Comparison of ENCODE assay signal across 8 mouse cellular contexts in the genomic region with DNA sequence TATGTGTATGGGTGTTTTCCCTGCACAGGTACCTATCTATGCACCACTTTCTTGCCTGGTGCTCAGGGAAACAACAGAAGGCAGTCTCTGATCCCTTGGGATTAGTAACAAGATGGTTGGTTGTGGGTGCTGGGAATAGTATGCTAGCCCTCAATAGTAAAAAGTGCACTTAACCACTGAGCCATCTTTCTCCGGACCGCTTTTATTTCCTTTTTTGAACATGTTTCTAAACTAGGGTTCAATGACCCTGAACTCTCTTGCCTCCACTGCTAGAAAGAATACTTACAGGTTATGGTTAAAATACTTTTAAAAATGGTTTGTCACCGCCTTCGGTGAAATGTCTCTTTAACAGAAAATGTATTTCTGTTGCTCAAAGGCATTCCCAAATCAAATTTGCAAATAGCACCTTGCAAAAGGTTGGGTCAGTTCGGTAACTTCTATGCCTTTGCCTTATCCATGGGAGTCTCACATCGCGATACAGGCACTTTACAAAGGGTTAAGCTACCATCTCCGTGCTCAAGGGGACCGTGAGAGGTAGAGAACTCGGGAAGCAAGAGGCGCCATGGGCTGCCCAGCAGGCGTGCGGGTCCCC. TPM values are rescaled to one million over a fixed set of nuclear protein-coding genes. Genes with fewer than 3 reads are reported as not detected.
DNase-seq lines count a peak whose midpoint lies in the region; ATAC-seq and TF ChIP-seq lines count a peak whose summit lies in the region.

No protein-coding gene starts in this region.

- 8% methylated on average over 13 of the region's 13 CpGs for WGBS in lung, postnatal 0 days
- 8% methylated on average over 13 of the region's 13 CpGs for WGBS in intestine, postnatal 0 days
- 7% methylated on average over 13 of the region's 13 CpGs for WGBS in olfactory bulb, adult 2 months

- H3K27me3 ChIP-seq in lung, postnatal 0 days (replicated peaks; ENCODE audit: insufficient read depth, low read length) = no peaks in the 10 kb centered on the region
- no peaks in the 10 kb centered on the region for H3K27me3 ChIP-seq in intestine, postnatal 0 days (replicated peaks; ENCODE audit: control insufficient read depth, insufficient read depth, low read length)

- TF ChIP-seq CTCF in lung, postnatal 0 days (IDR thresholded peaks at IDR 0.05) = no peak
- no peak; the same call in 1 of the 2 replicates for TF ChIP-seq CTCF in intestine, postnatal 0 days (IDR thresholded peaks at IDR 0.05; ENCODE audit: low read depth)
- TF ChIP-seq CTCF in olfactory bulb, adult 2 months (IDR thresholded peaks at IDR 0.05; ENCODE audit: insufficient read depth, low read depth, low read length) = no peak

- TF ChIP-seq EP300 in lung, postnatal 0 days (IDR thresholded peaks at IDR 0.05) = 0 out of 2 replicates have a peak, but pooled peaks have one; percentile 39

- DNase-seq in lung, postnatal 0 days (ENCODE audit: low spot score) = no peak
- DNase-seq in lung, postnatal 4 days = no peak
- DNase-seq in retina, embryonic 14.5 days (ENCODE audit: low spot score) = no peak
- DNase-seq in gastrocnemius, adult 18-20 months (ENCODE audit: low spot score) = no peak
- DNase-seq in layer of hippocampus, postnatal 25 days (ENCODE audit: extremely low spot score in 1 of 2, low spot score in 1 of 2) = no peak

- peak overlapping the region; percentile 53 for H3K4me3 ChIP-seq in lung, postnatal 0 days (ENCODE audit: low read depth, low read length)
- peak overlapping the region; percentile 47 for H3K4me3 ChIP-seq in intestine, postnatal 0 days (ENCODE audit: low read depth, low read length)
- peak overlapping the region; percentile 89 for H3K4me3 ChIP-seq in olfactory bulb, adult 2 months (ENCODE audit: insufficient read depth, low read depth, low read length)

- H3K4me2 ChIP-seq in lung, postnatal 0 days (replicated peaks; ENCODE audit: low read depth, low read length) = peak overlapping the region; percentile 71
- H3K4me2 ChIP-seq in intestine, postnatal 0 days (replicated peaks; ENCODE audit: low read depth) = peak overlapping the region; percentile 67

- peak overlapping the region; percentile 54 for H3K9ac ChIP-seq in lung, postnatal 0 days (replicated peaks; ENCODE audit: low read depth)
- peak overlapping the region; percentile 35 for H3K9ac ChIP-seq in intestine, postnatal 0 days (ENCODE audit: low read depth, low read length)

- peaks cover 22% of the 10 kb centered on the region; the same call in 1 of the 2 replicates for H3K4me1 ChIP-seq in lung, postnatal 0 days (ENCODE audit: insufficient read depth, low read depth, low read length)
- peaks cover 12% of the 10 kb centered on the region for H3K4me1 ChIP-seq in intestine, postnatal 0 days (replicated peaks; ENCODE audit: control insufficient read depth, insufficient read depth, low read length)
- H3K4me1 ChIP-seq in olfactory bulb, adult 2 months (ENCODE audit: control insufficient read depth, insufficient read depth, low read length) = peaks cover 6% of the 10 kb centered on the region

- no peaks in the 10 kb centered on the region for H3K36me3 ChIP-seq in lung, postnatal 0 days (ENCODE audit: insufficient read depth, low read length)
- no peaks in the 10 kb centered on the region for H3K36me3 ChIP-seq in intestine, postnatal 0 days (ENCODE audit: control insufficient read depth, insufficient read depth)

- peak overlapping the region; percentile 96 for H3K27ac ChIP-seq in lung, postnatal 0 days (ENCODE audit: low read length)
- H3K27ac ChIP-seq in intestine, postnatal 0 days (ENCODE audit: low read depth, low read length) = peak overlapping the region; percentile 88
- peak overlapping the region; percentile 100 for H3K27ac ChIP-seq in olfactory bulb, adult 2 months (ENCODE audit: insufficient read depth, low read depth, low read length)

- no peak for ATAC-seq in lung, postnatal 0 days
- 0 out of 2 replicates have a peak, but pooled peaks have one; percentile 2 for ATAC-seq in erythroblast, adult 5-6 weeks (replicated peaks; ENCODE audit: low FRiP score, poor library complexity, severe bottlenecking)
- ATAC-seq in intestine, postnatal 0 days = no peak; the same call in 1 of the 2 replicates

- TF ChIP-seq POLR2A in olfactory bulb, adult 2 months (IDR thresholded peaks at IDR 0.05; ENCODE audit: insufficient read depth, low read depth, low read length) = no peak

- H3K9me3 ChIP-seq in lung, postnatal 0 days (ENCODE audit: low read length) = no peaks in the 10 kb centered on the region
- no peaks in the 10 kb centered on the region for H3K9me3 ChIP-seq in intestine, postnatal 0 days (ENCODE audit: control insufficient read depth)

RNA-seq across cellular contexts. Expression of a gene that starts 39.7 kb away (rescaled TPM):
- 1,264 and 1,361 TPM in 2 replicates for polyA plus RNA-seq in lung, postnatal 0 days (2015; fragmentation: Nextera tagmentation; extraction: Ambion mirVana)
- total RNA-seq in erythroblast, adult 5-6 weeks (2015; ENCODE audit: low replicate concordance) = 1,027 and 1,158 TPM in 2 replicates
- 910 and 1,101 TPM in 2 replicates for total RNA-seq in erythroblast, adult 5-6 weeks (2017; ENCODE audit: low replicate concordance)
- 1,008 and 1,098 TPM in 2 replicates for polyA plus RNA-seq in intestine, postnatal 0 days (2015; fragmentation: Nextera tagmentation; extraction: Ambion mirVana)
- polyA plus RNA-seq in olfactory bulb, adult 2 months (2012; ENCODE audit: insufficient read depth, insufficient read length, low replicate concordance, missing spikeins) = 1,950 and 2,456 TPM in 2 replicates
- 10 to 100 TPM; 64.2 to 99.0 TPM for total RNA-seq in gastrocnemius, adult 18-20 months (2021)
- total RNA-seq in layer of hippocampus, postnatal 25 days (2021) = 100 to 1,000 TPM; 508 to 527 TPM

Comparison
In these comparisons a context has a peak if more than half of its experiments do, and no peak if none do; other contexts are left out.
1. RNA of a gene that starts 39.7 kb away (total RNA-seq): 910 to 1,158 TPM in erythroblast, adult 5-6 weeks and 508 to 527 TPM in layer of hippocampus, postnatal 25 days; 64.2 to 99.0 TPM in gastrocnemius, adult 18-20 months; every median in the first group is over 4 times any median in the second.
2. Peak in every context shown above with its lines, with median percentiles within 50 percentile points of each other: H3K27ac ChIP-seq and H3K4me3 ChIP-seq.